Mouse (Mus musculus) kidney, adult 18-20 months (tissue): ENCODE measurements around the gene Vtcn1.
"Not testable (repeated sequence)": the region's sequence is repeated elsewhere in the genome, so short reads cannot be mapped to it uniquely, and the experiment has no call there.

Source experiments
- DNase-seq: peaks from one replicate; pipeline ENCODE4 v3.0.0; 2021

The Vtcn1 gene

DNA sequence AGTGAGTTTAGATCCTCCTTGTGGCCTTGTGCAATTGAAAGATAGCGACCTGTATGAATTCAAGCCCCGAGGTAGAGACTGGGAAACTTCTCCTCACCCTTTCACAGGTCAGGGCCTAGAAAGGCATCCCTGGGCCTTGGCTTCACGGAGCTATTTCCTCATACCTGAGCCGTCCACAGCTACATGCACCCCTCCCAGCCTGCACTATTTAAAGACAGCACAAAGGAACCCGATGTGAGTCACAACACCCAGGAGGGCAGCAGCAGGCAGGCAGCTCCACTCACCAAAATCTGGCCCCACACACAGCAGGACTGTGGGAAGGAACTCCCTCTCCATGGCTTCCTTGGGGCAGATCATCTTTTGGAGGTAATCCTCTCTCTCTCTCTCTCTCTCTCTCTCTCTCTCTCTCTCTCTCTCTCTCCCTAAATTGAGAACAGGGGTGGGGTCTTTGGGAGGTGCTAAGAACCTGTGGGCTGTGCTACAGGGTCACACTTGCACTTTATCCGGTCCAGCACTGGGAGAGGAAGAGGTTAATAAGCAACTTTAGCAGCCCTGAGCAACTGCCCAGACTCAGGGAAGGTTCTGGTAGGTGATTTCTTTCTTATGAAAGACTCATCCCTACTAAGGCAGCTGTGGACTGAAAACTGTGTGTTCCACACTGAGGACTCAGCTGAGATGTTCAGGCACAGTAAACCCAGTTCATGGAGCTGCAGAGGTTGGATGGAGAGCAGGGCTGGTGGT, at the start of gene Vtcn1:
Gene Vtcn1 (plus strand): TSS at position 235 of the 741 bp plus-strand sequence.
- DNase-seq, result peak; percentile 17

DNA sequence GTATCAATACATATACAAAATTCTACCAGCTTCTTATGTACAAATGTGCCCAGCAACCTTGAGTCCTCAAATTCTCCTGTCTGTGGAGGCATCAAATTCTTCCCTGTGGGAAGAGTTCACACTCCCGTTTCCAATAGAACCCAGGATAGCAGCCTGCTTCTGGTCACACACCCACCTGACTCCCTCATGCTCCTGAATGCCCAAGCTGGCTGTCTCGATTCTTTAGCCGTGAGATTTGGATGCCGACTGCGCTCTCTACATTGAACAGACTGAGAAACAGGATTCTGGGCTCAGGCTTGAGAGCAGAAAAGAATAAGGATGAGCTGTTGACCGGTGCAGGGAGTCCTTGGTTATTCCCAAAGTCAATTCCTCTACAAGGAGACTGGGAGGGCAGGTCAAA, 48.3 kb upstream of the Vtcn1 start:
- no peak for DNase-seq

DNA sequence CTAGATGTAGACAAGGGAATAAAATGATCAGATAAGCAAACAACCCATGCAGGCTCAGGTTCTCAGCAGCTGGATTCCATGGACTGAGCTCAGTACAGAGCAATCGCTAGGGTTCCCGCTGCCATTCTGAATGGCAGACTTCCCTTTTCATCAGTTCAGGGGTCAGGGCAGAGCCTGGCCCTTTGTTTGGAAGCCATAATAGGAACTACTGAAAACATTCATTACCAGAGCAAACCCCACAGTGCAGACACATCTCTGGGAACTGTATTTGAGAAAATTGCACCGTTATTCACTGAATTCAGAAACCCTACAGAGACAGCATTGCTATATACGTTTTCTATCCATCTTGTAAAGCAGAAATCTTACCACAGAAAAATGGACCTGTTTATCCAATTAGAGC, 47.7 kb upstream of the Vtcn1 start:
- DNase-seq, result no peak

DNA sequence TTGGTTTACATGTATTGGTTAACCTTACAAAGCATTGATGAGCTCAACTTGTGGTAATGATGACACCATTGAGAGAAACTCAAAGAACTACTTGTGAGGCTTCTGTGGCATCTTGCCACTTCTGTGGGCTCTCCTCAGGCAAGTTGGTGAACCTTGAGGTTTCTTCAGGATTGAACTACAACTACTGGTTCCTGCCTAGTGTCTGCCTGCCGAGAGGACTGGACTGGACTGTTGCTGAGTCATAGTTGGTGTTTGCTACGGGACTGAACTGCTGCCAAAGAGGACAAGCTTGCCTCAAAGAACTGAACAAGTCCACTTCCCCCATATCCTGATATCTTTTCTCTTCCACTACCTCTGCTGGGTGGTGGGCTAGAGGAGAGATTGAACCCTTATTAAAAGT, 39.2 kb upstream of the Vtcn1 start:
- DNase-seq, result no peak

DNA sequence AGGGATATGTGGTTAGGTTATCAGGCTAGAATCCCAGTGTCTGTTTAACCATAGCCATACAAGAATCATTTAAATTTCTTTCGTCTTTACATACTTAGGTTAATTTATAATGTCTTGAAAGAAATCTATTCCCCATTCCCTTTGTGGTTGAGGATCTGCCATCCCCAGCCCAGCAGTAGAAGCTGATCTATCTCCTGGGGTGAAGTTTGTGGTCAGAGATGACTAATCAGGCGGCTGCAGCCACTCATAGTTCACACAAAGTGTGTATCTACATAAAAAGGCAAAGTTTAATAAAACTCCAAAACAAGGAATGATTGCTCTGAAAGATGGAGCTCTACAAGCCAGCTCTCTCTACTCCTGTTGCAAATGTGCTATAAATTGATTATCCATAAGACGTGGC, 33.6 kb upstream of the Vtcn1 start:
- no peak for DNase-seq

DNA sequence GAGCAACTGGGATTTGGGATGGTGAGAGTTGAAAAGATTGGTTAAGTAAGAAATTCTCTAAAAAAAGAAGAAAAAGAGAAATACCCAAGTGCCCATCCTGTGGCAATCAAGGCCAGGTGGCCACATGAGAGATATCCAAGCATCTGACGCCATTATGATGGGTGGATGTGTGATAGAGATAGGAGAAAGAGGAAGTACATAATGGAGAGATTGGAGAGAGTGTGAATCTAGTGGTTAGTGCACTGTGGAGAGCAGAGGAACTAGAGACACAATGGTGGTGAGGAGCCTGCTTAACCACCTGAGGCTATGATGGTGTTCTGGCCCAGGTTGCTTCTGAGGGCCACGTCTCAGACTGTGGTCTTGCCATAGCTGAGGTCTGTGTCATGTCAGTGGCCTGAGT, 31.9 kb upstream of the Vtcn1 start:
- DNase-seq, result no peak

DNA sequence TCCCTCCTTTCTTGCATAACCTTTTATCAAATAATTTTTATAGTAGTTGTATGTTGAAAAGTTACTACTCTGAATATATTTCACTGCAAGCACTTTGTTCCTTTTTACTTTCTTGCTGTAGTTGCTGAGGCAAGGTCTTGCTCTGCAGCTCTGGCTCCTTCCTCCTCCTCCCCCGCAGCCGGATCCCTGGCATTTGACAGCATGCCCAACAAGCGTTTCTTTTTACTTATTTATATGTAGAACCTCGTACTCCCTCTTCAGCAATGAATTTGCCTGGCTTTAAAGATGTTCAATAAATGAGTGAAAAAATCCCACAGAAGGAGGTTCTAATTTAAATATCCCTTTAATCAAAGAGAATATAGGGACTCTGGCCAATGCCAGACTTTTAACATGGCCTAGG, 28.7 kb upstream of the Vtcn1 start:
- no peak for DNase-seq

DNA sequence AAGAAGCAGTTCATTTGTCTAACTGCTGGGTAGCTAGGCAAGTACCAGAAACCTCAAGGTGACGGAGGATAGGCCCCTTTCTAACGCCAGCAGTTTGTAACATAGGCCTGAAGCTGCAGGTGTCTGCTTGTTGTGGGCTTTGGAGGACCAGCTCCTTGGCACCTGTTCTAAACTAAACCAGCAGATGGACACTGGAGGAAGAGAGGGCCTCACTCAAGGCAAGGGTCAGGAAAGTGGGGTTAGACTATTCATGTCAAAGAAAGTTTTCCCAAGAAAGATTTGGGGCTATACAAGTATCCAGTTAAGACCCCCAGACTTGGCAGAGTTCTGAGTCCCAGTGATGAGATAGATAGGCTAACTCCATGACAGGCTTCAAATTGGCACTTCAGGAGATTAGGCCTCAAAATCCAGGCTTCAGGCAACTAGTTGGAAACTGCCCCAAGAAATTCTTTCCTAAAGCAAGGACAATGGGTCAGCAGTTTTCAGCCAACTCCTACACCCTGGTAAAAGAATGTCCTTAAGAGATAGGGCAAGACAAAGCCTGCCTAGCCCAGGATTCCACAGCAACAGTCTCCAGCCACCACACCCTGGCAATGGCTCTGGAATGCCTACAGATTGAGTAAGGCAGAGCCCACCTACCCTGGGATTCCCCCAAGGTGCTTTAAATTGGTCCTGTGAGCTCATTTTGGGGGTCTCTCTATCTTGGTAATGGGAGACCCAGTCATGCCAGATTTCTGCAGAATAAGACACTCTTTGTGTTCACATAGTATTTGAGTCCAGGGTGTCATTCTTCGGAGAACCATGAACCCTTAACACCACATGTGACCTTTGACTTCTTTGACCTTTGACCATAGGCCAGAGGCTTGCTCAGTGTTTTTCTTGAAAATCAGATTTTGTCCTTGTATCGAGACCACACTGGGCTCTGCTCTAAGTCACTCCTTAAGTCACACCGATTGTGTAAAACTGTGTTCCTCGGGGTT, 27.8 kb upstream of the Vtcn1 start:
- no peak for DNase-seq

DNA sequence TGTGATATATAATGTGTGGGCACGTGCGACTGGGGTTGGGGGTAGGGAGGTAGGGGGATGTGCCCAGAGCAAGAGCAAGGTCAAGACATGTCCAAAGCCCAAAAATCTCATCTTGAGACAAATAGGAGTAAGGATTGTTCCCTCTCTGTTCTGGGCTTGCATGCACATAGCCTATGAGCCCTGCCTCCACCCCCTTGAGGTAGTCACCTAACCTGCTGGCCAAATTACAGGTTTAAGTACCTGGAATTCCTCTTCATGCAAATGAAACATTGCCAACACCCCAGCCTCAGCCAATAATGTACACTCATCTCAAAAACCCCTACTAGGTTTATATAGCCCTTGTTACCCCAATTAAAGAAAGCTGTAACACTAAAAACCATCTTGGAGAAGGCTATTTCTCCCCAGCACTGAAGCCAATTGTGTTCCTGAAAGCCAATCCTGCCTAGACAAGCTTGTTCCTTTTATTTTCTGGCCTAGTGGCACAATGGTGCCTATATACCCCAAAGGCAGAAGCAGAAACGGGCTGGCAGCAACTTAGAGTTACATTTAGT, 26.3 kb upstream of the Vtcn1 start:
- DNase-seq, result no peak

DNA sequence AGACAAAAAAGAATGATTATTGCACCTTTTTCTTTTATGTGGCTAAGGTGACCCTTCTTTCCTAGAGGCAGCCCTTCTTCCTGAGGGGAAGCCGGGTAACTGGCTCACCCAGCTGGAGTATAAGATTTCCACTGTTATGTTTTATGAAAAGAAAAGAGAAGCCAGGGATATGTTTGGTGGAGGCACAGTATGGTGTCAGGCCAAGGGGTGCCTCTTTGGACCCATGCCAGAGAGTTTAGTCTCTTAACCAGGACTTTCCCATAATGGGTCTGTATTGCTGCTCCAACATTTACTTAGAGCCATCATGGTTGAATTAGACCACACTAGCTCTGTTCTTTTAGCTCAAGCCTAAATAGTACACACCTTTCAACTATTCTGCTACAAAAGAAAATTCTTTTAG, 20.3 kb upstream of the Vtcn1 start:
- DNase-seq, result no peak

DNA sequence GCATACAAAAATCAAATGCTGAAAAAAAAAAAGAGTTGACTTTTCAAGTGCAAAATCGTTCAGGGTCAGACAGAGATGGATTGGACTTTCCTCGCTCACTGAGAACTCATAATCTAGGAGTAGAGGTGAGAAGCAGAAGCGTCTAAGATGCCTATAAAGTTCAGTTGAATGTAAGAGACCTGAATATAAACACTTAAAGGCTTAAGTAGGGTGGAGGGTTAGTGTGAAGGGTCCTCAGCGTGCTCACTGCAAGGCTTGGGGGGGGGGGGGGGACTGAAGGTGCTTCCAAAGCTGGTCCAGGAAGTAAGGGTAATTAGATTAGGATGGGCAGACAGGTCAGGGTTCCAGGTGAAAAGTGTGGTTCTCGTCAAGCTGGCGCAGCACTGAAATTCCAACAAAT, 19.3 kb upstream of the Vtcn1 start:
- no peak for DNase-seq

DNA sequence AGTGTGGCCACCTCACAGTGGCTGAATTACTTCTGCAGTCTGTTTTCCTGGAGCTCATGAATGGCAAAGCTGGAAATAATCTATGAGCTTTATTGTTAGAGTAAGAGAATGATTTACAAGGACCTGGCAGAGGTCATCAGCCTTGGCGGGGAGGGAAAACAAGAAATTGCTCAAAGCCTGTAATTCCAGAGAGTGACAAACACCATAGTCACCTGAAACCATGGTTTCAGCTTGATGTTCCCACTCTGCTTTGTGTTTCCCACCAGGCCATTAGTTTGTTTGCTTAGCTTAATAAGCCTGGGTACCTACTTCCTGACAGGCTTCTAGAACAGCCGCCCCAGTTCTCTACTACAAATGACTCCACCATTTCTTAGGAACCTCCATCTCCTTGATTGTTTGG, 14.8 kb upstream of the Vtcn1 start:
- DNase-seq, result no peak

DNA sequence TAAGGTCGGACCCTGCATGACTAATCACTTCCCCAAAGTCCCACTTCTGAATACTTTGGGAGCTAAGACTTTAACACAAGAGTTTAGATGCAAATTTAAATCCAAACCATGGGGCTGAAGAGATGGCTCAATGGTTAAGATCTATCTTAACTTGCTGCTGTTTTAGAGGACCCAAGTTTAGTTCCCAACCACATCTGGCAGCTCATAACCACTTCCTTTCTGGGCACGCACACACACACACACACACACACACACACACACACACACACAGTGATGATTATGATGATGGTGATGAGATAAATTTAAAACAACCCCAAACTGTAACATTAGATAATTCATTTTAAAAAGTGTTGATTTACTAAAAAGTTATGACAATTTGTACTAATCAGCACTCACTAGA, 13.4 kb upstream of the Vtcn1 start:
- no peak for DNase-seq

DNA sequence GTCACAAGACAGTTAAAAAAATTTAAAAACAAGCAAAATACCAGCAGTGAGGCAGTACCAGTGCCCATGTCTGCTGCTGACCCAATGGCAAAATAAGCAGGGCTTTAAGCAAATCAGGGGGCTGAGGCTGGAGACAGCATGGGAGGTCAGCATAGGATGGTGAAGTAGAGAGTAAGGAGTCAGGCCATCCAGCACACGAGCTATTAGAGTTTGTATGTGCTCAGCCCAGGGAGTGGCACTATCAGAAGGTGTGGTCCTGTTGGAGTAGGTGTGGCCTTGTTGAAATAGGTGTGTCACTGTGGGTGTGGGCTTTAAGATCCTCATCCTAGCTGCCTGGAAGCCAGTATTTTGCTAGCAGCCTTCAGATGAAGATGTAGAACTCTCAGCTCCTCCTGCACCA, 9.8 kb upstream of the Vtcn1 start:
- not testable (repeated sequence) for DNase-seq

DNA sequence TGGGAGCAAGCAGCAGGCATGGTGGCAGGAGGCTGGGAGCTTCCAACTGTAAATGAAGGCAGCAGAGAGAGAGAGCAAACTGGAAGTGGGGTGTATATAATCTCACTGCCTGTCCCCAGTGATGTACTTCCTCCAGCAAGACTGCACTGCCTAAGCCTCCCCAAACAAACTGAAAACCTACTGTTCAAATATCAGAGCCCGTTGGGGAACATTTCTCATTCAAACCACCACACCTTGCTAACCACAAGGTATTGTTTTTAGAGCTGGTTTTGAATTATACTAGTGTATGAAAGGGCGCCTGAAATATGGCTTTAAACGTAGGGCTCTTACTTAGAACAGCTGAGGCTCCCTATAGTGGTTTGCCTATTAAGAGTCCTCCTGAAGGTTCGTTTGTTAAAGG, 6.5 kb upstream of the Vtcn1 start:
- DNase-seq, result no peak

DNA sequence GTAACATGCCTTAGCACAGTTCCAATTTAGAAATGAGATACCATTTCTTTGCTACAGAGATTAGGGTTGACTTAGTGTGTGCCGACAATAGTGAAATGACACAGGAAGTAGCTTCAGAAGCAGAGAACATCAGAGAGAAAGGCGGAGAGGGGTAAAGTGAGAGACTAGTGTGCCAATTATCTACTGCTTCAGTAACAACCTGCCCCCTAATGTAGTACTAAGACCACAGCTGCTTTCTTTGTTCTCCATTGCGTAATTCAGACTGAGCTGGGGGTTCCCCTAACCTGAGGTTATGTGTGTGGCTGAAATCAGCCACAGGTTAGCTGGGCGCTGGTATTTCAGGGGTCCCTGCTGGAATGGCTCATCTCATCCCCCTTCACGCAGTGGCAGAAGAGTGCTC, 5.7 kb upstream of the Vtcn1 start:
- DNase-seq, result no peak

DNA sequence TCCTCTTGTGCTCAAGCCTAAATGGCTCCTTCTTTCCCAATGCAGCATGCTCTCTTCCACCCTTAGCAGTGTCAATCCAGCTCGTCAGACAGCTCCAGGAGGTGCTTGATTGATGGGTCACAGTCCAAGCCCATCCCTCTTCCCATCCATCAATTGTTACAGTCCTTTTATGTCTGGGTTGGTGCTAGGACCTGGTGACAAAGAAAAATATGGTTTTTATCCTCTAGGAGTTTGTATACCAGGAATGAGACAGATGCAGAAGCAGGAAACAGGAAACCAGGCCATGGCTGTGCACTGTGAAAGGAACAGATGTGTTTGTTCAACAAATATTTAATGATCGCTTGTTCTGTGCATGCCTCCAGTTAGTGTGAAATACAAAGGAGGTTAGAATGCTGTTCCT, 4.4 kb upstream of the Vtcn1 start:
- no peak for DNase-seq

DNA sequence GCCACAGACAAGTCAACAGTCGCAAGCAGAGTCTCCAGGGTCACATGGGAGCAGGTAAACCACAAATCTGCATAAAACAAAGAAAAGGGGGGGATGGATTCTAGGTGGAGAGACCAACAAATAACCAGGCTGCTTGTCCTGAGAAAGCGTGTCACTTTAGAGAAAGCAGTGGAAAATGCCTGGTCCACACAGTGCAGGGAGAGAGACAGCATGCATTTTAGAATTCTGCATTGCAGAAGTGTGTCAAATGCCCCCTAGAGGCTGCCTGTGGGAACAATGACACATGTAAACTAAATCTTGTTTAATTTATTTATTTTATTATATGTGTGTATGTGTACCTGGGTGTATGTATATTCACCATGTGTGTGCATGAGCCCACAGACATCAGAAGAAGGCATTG, 4.0 kb upstream of the Vtcn1 start:
- DNase-seq, result no peak

DNA sequence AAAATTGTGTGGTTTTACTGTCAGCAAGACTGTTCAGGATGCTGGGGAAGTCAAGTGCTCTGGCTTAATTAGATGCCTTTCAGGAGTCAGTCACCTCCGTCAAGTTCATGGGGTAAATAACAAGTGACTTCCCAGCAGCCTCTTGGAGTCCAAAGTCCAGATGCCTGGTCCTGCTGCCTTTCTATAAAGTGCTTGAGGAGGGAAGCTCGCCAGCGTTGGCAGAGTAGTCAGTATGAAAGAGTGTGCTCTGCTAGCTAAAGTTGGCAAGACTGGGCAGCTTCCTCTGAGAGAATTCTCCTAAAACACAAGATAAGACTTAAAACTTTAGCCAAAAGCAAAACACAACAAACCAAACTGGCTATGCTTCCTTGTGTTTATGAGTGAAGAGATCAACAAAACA, 18.5 kb downstream of the Vtcn1 start:
- peak; percentile 57 for DNase-seq

DNA sequence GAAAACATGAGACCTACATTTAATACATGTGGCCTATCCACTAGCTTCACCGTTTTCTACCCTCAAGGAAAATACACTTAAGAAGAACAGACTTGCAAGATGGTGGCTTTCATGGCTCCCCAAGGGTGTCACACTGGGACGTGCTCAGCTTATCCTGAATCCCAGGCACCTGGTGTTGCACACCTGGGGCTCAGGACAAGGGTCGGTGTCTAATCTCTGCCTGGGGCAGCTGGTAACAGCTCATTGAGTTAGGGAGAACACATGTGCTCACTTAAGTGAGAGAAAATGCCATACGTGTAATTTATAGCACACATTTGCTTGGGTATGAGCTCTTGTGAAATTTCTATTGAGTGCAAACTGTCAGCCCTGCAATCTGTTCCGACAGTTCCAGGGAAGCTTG, 19.1 kb downstream of the Vtcn1 start:
- DNase-seq, result no peak

DNA sequence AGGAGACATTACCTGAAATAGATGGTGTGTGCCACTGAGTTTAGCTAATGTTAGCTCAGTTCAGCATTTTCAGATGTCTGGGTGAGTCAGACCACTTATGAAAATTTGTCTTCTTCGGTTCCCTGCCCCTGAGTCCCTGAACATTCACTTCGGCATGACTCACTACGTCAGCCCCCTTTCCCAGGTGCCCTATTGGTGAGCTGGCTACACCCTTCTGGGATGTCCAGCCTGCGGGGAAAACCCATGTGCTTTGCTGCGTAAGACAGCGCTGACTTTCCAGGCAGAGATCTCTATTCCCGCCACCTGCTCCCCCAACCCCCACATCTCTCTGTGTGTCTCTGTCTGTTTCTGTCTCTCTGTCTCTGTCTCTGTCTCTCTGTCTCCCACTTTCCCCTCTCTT, 23.1 kb downstream of the Vtcn1 start:
- no peak for DNase-seq

DNA sequence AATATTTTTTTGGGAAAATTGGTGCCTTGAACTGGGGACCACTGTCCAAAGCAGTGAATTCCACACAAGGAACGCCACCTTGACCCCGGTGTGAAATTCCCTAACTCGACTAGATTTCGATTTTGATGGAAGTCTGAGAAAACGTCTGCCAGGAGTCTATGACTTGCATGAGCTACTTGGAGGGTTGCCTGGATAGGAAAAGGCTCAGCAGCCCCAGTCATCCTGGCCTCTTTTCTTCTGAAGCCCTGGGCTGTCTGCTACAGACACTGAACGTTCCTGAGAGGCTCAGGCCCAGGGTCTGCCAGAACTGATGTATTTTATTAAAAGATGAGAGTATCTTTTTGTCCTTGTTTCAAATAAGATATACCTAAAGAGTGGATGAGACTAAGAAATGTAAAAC, 25.2 kb downstream of the Vtcn1 start:
- DNase-seq, result no peak

DNA sequence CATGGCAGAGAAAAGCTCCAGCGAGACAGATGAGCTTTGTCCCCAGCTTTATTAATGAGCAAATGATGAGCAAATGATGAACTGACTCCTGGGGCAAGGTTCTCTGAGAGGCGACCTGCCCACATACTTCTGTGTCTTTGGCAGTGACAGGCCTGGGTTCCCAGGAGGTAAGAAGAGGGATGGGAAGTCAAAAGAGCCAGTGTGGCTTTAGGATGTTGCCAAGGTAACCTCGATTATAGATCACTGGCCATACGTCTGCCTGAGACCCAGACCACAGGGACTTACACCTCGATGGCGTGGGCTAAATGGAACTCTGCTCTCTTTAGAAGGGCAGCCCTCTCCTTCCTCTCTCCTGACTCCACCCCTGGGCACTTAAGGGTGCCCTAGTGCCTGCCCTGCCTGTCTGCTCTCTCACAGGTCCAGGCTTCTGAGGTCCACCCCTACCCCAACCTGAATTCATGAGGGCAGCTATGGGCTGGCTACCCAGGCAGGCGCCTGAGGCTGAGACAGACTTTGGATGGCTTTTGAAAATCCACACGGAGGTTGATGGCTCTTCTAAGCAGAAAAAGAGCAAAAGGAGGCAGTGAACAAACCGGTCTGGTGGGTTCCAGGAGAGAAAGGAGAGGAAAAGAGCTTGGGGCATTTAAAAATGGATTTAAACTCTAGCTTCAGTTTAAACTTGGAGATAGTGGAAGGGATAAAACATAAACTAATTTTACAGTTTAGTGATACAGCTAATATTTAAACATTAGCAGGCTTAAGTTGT, 31.0 kb downstream of the Vtcn1 start:
- DNase-seq, result no peak
